10 mouse cellular contexts compared by ENCODE assay signal in the genomic region with DNA sequence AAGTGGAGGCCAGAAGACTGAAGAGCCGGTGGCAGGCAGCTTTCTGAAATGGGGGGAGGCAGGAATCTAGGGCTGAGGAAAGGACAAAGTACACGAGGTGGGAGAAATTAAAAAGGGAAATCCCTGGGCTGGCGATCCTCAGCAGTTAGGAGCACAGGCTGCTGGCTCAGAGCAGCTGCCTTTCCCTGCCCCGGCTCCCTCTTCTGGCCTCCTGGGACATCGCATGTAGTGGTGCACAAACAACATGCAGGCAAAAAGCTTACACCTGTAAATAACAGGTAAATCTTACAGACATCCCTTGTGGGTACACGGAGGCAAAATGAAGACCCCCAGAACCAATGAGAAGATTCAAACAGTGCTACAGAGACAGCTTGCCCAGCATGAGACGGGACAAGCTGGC. TPM values are rescaled to one million over a fixed set of nuclear protein-coding genes. Genes with fewer than 3 reads are reported as not detected.
DNase-seq lines count a peak whose midpoint lies in the region; ATAC-seq and TF ChIP-seq lines count a peak whose summit lies in the region.
"Had no signal": no experiment of that assay in that cellular context is flagged by ENCODE, and none has a peak within 500 bp of the region (broad histone marks: within the 10 kb centered on the region; RNA-seq: fewer than 3 reads in every experiment).

No protein-coding gene starts in this region.

- no peak overlapping the region for H3K9ac ChIP-seq in heart, embryonic 12.5 days
- H3K9ac ChIP-seq in lung, postnatal 0 days (replicated peaks; ENCODE audit: low read depth), result no peak overlapping the region
- H3K9ac ChIP-seq: embryonic facial prominence, embryonic 13.5 days had no signal

- WGBS in heart, embryonic 12.5 days, result 60% methylated on average over 7 of the region's 7 CpGs
- WGBS in lung, postnatal 0 days, result 60% methylated on average over 7 of the region's 7 CpGs

- no peak overlapping the region for H3K4me2 ChIP-seq in heart, embryonic 12.5 days
- H3K4me2 ChIP-seq in lung, postnatal 0 days (replicated peaks; ENCODE audit: low read depth, low read length), result no peak overlapping the region
- H3K4me2 ChIP-seq: embryonic facial prominence, embryonic 13.5 days had no signal

- H3K9me3 ChIP-seq in heart, embryonic 12.5 days (replicated peaks), result no peaks in the 10 kb centered on the region
- H3K9me3 ChIP-seq in lung, postnatal 0 days (ENCODE audit: low read length), result no peaks in the 10 kb centered on the region
- H3K9me3 ChIP-seq in G1E (replicated peaks), result no peaks in the 10 kb centered on the region
- H3K9me3 ChIP-seq: embryonic facial prominence, embryonic 13.5 days had no signal

- no peak overlapping the region for H3K4me3 ChIP-seq in heart, embryonic 12.5 days
- H3K4me3 ChIP-seq in lung, postnatal 0 days (ENCODE audit: low read depth, low read length), result no peak overlapping the region
- no peak overlapping the region for H3K4me3 ChIP-seq in G1E (ENCODE audit: low read depth, low read length)
- H3K4me3 ChIP-seq: embryonic facial prominence, embryonic 13.5 days had no signal

- no peaks in the 10 kb centered on the region for H3K4me1 ChIP-seq in heart, embryonic 12.5 days (replicated peaks)
- H3K4me1 ChIP-seq in lung, postnatal 0 days (ENCODE audit: insufficient read depth, low read depth, low read length), result no peaks in the 10 kb centered on the region
- no peaks in the 10 kb centered on the region for H3K4me1 ChIP-seq in G1E (ENCODE audit: insufficient read depth, low read depth, low read length)
- H3K4me1 ChIP-seq: embryonic facial prominence, embryonic 13.5 days had no signal

- peak; percentile 65 for TF ChIP-seq CTCF in lung, postnatal 0 days (IDR thresholded peaks at IDR 0.05)
- 0 out of 2 replicates have a peak, but pooled peaks have one; percentile 5 for TF ChIP-seq CTCF in G1E (IDR thresholded peaks at IDR 0.05; ENCODE audit: low read depth, low read length)

- no peaks in the 10 kb centered on the region for H3K27me3 ChIP-seq in heart, embryonic 12.5 days (replicated peaks)
- H3K27me3 ChIP-seq in lung, postnatal 0 days (replicated peaks; ENCODE audit: insufficient read depth, low read length), result no peaks in the 10 kb centered on the region
- H3K27me3 ChIP-seq in G1E (ENCODE audit: insufficient read depth, low read length), result no peaks in the 10 kb centered on the region
- H3K27me3 ChIP-seq: embryonic facial prominence, embryonic 13.5 days had no signal

- TF ChIP-seq EP300 in lung, postnatal 0 days (IDR thresholded peaks at IDR 0.05), result no peak

- H3K36me3 ChIP-seq in heart, embryonic 12.5 days, result peaks cover 25% of the 10 kb centered on the region
- 0 out of 2 replicates have a peak, but pooled peaks cover 3% of the 10 kb centered on the region for H3K36me3 ChIP-seq in lung, postnatal 0 days (ENCODE audit: insufficient read depth, low read length)
- H3K36me3 ChIP-seq in G1E (replicated peaks), result peaks cover 18% of the 10 kb centered on the region

- ATAC-seq in heart, embryonic 12.5 days (ENCODE audit: insufficient number of reproducible peaks, low FRiP score), result no peak
- no peak for ATAC-seq in lung, postnatal 0 days
- ATAC-seq in G1E (ENCODE audit: extremely low read depth, insufficient number of reproducible peaks, low FRiP score, poor library complexity, severe bottlenecking), result peak; percentile 57
- 0 out of 2 replicates have a peak, but pooled peaks have one; percentile 33 for ATAC-seq in granulocyte monocyte progenitor cell, adult 5-6 weeks (replicated peaks; ENCODE audit: poor library complexity, severe bottlenecking)
- no peak for ATAC-seq in erythroid progenitor cell, adult 5-6 weeks (replicated peaks; ENCODE audit: low FRiP score, poor library complexity, severe bottlenecking)

- no peak overlapping the region for H3K27ac ChIP-seq in heart, embryonic 12.5 days (ENCODE audit: poor library complexity, severe bottlenecking)
- H3K27ac ChIP-seq in lung, postnatal 0 days (ENCODE audit: low read length), result no peak overlapping the region
- H3K27ac ChIP-seq: embryonic facial prominence, embryonic 13.5 days had no signal

- peak; percentile 32 for DNase-seq in heart, postnatal 4 days
- DNase-seq in lung, postnatal 0 days (ENCODE audit: low spot score), result peak; percentile 27
- no peak for DNase-seq in lung, adult 18-20 months
- no peak for DNase-seq in G1E (ENCODE audit: low spot score)
- no peak for DNase-seq in heart, adult 11 months

RNA-seq across cellular contexts. Expression of a gene that starts 14.8 kb away (rescaled TPM):
- total RNA-seq in heart, postnatal 4 days (2021), result 10 to 100 TPM; 29.4 to 32.9 TPM
- polyA plus RNA-seq in heart, embryonic 12.5 days (2016; fragmentation: Nextera tagmentation; extraction: Ambion mirVana), result 9.1 and 9.2 TPM in 2 replicates
- 1.9 and 2.1 TPM in 2 replicates for polyA plus RNA-seq in lung, postnatal 0 days (2015; fragmentation: Nextera tagmentation; extraction: Ambion mirVana)
- total RNA-seq in G1E (2014; fragmentation: Nextera tagmentation) (2.5 and 3.4 TPM in 2 replicates), G1E (2017) (4.0 and 4.7 TPM in 2 replicates)
- polyA plus RNA-seq in G1E (2012), result 0.94 and 1.1 TPM in 2 replicates
- total RNA-seq in granulocyte monocyte progenitor cell, adult 5-6 weeks (2014; fragmentation: Nextera tagmentation), result 10.7 and 11.6 TPM in 2 replicates
- 12.8 and 18.5 TPM in 2 replicates for total RNA-seq in granulocyte monocyte progenitor cell, adult 5-6 weeks (2017)
- total RNA-seq in erythroid progenitor cell, adult 5-6 weeks (2015; ENCODE audit: low replicate concordance), result 1.1 TPM in 1 of 2 replicates, not detected in the other
- total RNA-seq in erythroid progenitor cell, adult 5-6 weeks (2017; ENCODE audit: low replicate concordance), result 0.13 and 1.1 TPM in 2 replicates

RNA-seq across cellular contexts. Expression of a gene that starts 21.9 kb away (rescaled TPM):
- total RNA-seq in heart, postnatal 4 days (2021), result under 1 TPM in 1 of 2 experiments, not detected in 1; 0.14 TPM
- 0.27 and 0.40 TPM in 2 replicates for polyA plus RNA-seq in heart, embryonic 12.5 days (2016; fragmentation: Nextera tagmentation; extraction: Ambion mirVana)
- not detected in 2 replicates for polyA plus RNA-seq in lung, postnatal 0 days (2015; fragmentation: Nextera tagmentation; extraction: Ambion mirVana)
- total RNA-seq in G1E (2014; fragmentation: Nextera tagmentation) (not detected in 2 replicates), G1E (2017) (0.12 and 0.22 TPM in 2 replicates)
- not detected in 2 replicates for polyA plus RNA-seq in G1E (2012)
- total RNA-seq in granulocyte monocyte progenitor cell, adult 5-6 weeks (2014; fragmentation: Nextera tagmentation), result not detected in 2 replicates
- total RNA-seq in granulocyte monocyte progenitor cell, adult 5-6 weeks (2017), result not detected in 2 replicates
- total RNA-seq in erythroid progenitor cell, adult 5-6 weeks (2015; ENCODE audit: low replicate concordance), result not detected in 2 replicates
- total RNA-seq in erythroid progenitor cell, adult 5-6 weeks (2017; ENCODE audit: low replicate concordance), result not detected in 2 replicates
- total RNA-seq: heart, adult 8-10 months had no signal

RNA-seq across cellular contexts. Expression of a gene that starts 57.4 kb away (rescaled TPM):
- total RNA-seq in heart, postnatal 4 days (2021), result 100 to 1,000 TPM; 282 to 291 TPM
- polyA plus RNA-seq in heart, embryonic 12.5 days (2016; fragmentation: Nextera tagmentation; extraction: Ambion mirVana), result 650 and 669 TPM in 2 replicates
- polyA plus RNA-seq in lung, postnatal 0 days (2015; fragmentation: Nextera tagmentation; extraction: Ambion mirVana), result 286 and 310 TPM in 2 replicates
- 549 and 656 TPM in 2 replicates for total RNA-seq in G1E (2014; fragmentation: Nextera tagmentation)
- total RNA-seq in G1E (2017), result 127 and 152 TPM in 2 replicates
- 822 and 1,195 TPM in 2 replicates for polyA plus RNA-seq in G1E (2012)
- total RNA-seq in granulocyte monocyte progenitor cell, adult 5-6 weeks (2014; fragmentation: Nextera tagmentation), result 125 and 390 TPM in 2 replicates
- 51.6 and 54.8 TPM in 2 replicates for total RNA-seq in granulocyte monocyte progenitor cell, adult 5-6 weeks (2017)
- total RNA-seq in erythroid progenitor cell, adult 5-6 weeks (2015; ENCODE audit: low replicate concordance), result 11.5 and 26.0 TPM in 2 replicates
- 5.0 and 5.2 TPM in 2 replicates for total RNA-seq in erythroid progenitor cell, adult 5-6 weeks (2017; ENCODE audit: low replicate concordance)

Comparison
In these comparisons a context has a peak if more than half of its experiments do, and no peak if none do; other contexts are left out.
1. DNase-seq: peak in heart, postnatal 4 days (single experiment) and lung, postnatal 0 days (single experiment); none in lung, adult 18-20 months (0 of 2), G1E (single experiment) and heart, adult 11 months (single experiment).
2. ATAC-seq: peak in G1E (single experiment) and granulocyte monocyte progenitor cell, adult 5-6 weeks (single experiment); none in heart, embryonic 12.5 days (single experiment), lung, postnatal 0 days (single experiment) and erythroid progenitor cell, adult 5-6 weeks (single experiment).